Mouse (Mus musculus) olfactory bulb, adult 2 months (tissue): ENCODE measurements around the gene Tesk2. TPM values are rescaled to one million over a fixed set of nuclear protein-coding genes. Genes with fewer than 3 reads are reported as not detected.

Experiments
- H3K27ac ChIP-seq: fragments of 200-500 bp; 2 replicates; pipeline ENCODE4 v1.5.1; 2012; ENCODE audit warnings: low read depth, low read length; ENCODE audit not compliant: insufficient read depth
- H3K4me1 ChIP-seq: fragments of 200-500 bp; 2 replicates; pipeline ENCODE4 v1.6.1; 2012; ENCODE audit warnings: low read length; ENCODE audit not compliant: control insufficient read depth, insufficient read depth
- H3K4me3 ChIP-seq: fragments of 200-500 bp; 2 replicates; pipeline ENCODE4 v1.5.1; 2012; ENCODE audit warnings: mild to moderate bottlenecking, low read depth, low read length, moderate library complexity; ENCODE audit not compliant: insufficient read depth
- CTCF ChIP-seq: fragments of 200-500 bp; IDR thresholded peaks from 2 replicates; pipeline ENCODE4 v1.5.1; 2012; ENCODE audit warnings: low read depth, mild to moderate bottlenecking, low read length, moderate library complexity; ENCODE audit not compliant: insufficient read depth
- POLR2A ChIP-seq: fragments of 200-500 bp; IDR thresholded peaks from 2 replicates; pipeline ENCODE4 v1.6.1; 2012; ENCODE audit warnings: mild to moderate bottlenecking, low read depth, low read length, moderate library complexity; ENCODE audit not compliant: insufficient read depth
- WGBS: fragments of 180-500 bp; shearing (Covaris S2); methylation state at CpG from one replicate; pipeline ENCODE4 v1.1.7; 2018; 5-methylcytosine and 5-hydroxymethylcytosine counted together
- polyA plus RNA-seq: library from polyadenylated mRNA; stranded (reverse); fragments of >200 nt; gene quantifications from 2 replicates; pipeline ENCODE4 v1.2.4, GENCODE M21; 2012; ENCODE audit warnings: low replicate concordance; ENCODE audit not compliant: missing spikeins, insufficient read depth, insufficient read length

Tesk2 gene
- polyA plus RNA-seq, 1 experiment = not detected

- Histone ChIP-seq H3K27ac (no peak overlapping the region), H3K4me1 (no peaks in the 10 kb centered on the region), H3K4me3 (no peak overlapping the region)
- WGBS = 24% methylated on average over 1 of the region's 1 CpGs
- TF ChIP-seq CTCF = no peak
- TF ChIP-seq POLR2A = no peak
Observed at GRCm38 (mm10) chr4:116687041-116687440, 33.7 kb upstream of the Tesk2 start.

GRCm38 (mm10) chr4:116689309-116689876 lies 31.4 kb upstream of the Tesk2 start:
- H3K27ac ChIP-seq = no peak overlapping the region
- TF ChIP-seq CTCF (no peak), POLR2A (no peak)
- WGBS = 86% methylated on average over 4 of the region's 4 CpGs
- H3K4me1 ChIP-seq = no peaks in the 10 kb centered on the region
- H3K4me3 ChIP-seq = no peak overlapping the region

- Histone ChIP-seq H3K4me3 (no peak overlapping the region), H3K4me1 (no peaks in the 10 kb centered on the region), H3K27ac (no peak overlapping the region)
- TF ChIP-seq POLR2A (no peak), CTCF (no peak)
- WGBS = 97% methylated on average over 2 of the region's 2 CpGs
Observed at GRCm38 (mm10) chr4:116692146-116692545, 28.6 kb upstream of the Tesk2 start.

GRCm38 (mm10) chr4:116693785-116694184 lies 27.0 kb upstream of the Tesk2 start:
- H3K4me1 ChIP-seq = no peaks in the 10 kb centered on the region
- no peak for TF ChIP-seq POLR2A
- no peak for TF ChIP-seq CTCF
- H3K27ac ChIP-seq = no peak overlapping the region
- H3K4me3 ChIP-seq = no peak overlapping the region
- 73% methylated on average over 2 of the region's 2 CpGs for WGBS

- Histone ChIP-seq H3K4me3 (no peak overlapping the region), H3K4me1 (no peaks in the 10 kb centered on the region), H3K27ac (no peak overlapping the region)
- WGBS = 56% methylated on average over 2 of the region's 2 CpGs
- TF ChIP-seq POLR2A = no peak
- no peak for TF ChIP-seq CTCF
Observed at GRCm38 (mm10) chr4:116698693-116699342, 21.9 kb upstream of the Tesk2 start.

GRCm38 (mm10) chr4:116700964-116701363 lies 19.8 kb upstream of the Tesk2 start:
- H3K27ac ChIP-seq = no peak overlapping the region
- no peaks in the 10 kb centered on the region for H3K4me1 ChIP-seq
- no peak overlapping the region for H3K4me3 ChIP-seq
- 86% methylated on average over 1 of the region's 1 CpGs for WGBS
- TF ChIP-seq POLR2A (no peak), CTCF (no peak)

- H3K4me1 ChIP-seq = no peaks in the 10 kb centered on the region
- H3K27ac ChIP-seq = no peak overlapping the region
- TF ChIP-seq POLR2A = no peak
- no peak for TF ChIP-seq CTCF
- H3K4me3 ChIP-seq = no peak overlapping the region
- WGBS = 38% methylated on average over 6 of the region's 6 CpGs
Observed at GRCm38 (mm10) chr4:116703804-116704203, 16.9 kb upstream of the Tesk2 start.

GRCm38 (mm10) chr4:116707666-116708065 lies 13.1 kb upstream of the Tesk2 start:
- TF ChIP-seq POLR2A (no peak), CTCF (no peak)
- H3K4me3 ChIP-seq = peak overlapping the region; percentile 88
- 7% methylated on average over 9 of the region's 9 CpGs for WGBS
- H3K27ac ChIP-seq = peak overlapping the region; percentile 87
- H3K4me1 ChIP-seq = no peaks in the 10 kb centered on the region; the same call in 1 of the 2 replicates

GRCm38 (mm10) chr4:116708201-116708764 lies 12.5 kb upstream of the Tesk2 start, which contains the start of the genes Mmachc and Ccdc163:
Mmachc (minus strand) TSS chr4:116708406.
Ccdc163 (plus strand) TSS chr4:116708509.
- Histone ChIP-seq H3K4me3 (peak within 1 kb of the TSS; percentile 88), H3K27ac (peak within 1 kb of the TSS; percentile 87), H3K4me1 (no peaks in the 10 kb centered on the region; the same call in 1 of the 2 replicates)
- TF ChIP-seq CTCF (no peak), POLR2A (peak; percentile 59)
- WGBS = under 1% methylated on average over 29 of the region's 29 CpGs
